Mouse (Mus musculus) inflammation-experienced regulatory T-cells, adult 6 months (primary cell): ENCODE data around the gene Nsrp1. TPM values are rescaled to one million over a fixed set of nuclear protein-coding genes. Genes with fewer than 3 reads are reported as not detected.
"Not testable (repeated sequence)": the region's sequence is repeated elsewhere in the genome, so short reads cannot be mapped to it uniquely, and the experiment has no call there.

ENCODE experiments used
- ATAC-seq: one replicate; pipeline ENCODE4 v1.8.0; 2017
- polyA plus RNA-seq, 3 experiments: library from polyadenylated mRNA; unstranded; fragments of 100-300 nt; shearing (Covaris generic); gene quantifications; one replicate each; pipeline ENCODE4 v1.2.1; 2017

The Nsrp1 gene
- polyA plus RNA-seq = 10 to 100 TPM; 59.6 to 90.3 (median 71.1) TPM

- peak; percentile 100 for ATAC-seq
Observed at GRCm38 (mm10) chr11:77078273-77079134, at the start of gene Nsrp1. TSS of gene Nsrp1 (minus strand) at chr11:77078435.

GRCm38 (mm10) chr11:77111141-77111540 lies 32.9 kb upstream of the Nsrp1 start:
- no peak for ATAC-seq

GRCm38 (mm10) chr11:77108442-77108841 lies 30.2 kb upstream of the Nsrp1 start:
- ATAC-seq = no peak

- not testable (repeated sequence) for ATAC-seq
Observed at GRCm38 (mm10) chr11:77107872-77108271, 29.6 kb upstream of the Nsrp1 start.

- no peak for ATAC-seq
Observed at GRCm38 (mm10) chr11:77106961-77107360, 28.7 kb upstream of the Nsrp1 start.

- no peak for ATAC-seq
Observed at GRCm38 (mm10) chr11:77100137-77100937, 22.1 kb upstream of the Nsrp1 start.

GRCm38 (mm10) chr11:77098332-77098972 lies 20.2 kb upstream of the Nsrp1 start:
- ATAC-seq = no peak

GRCm38 (mm10) chr11:77096991-77097390 lies 18.8 kb upstream of the Nsrp1 start:
- no peak for ATAC-seq

- ATAC-seq = no peak
Observed at GRCm38 (mm10) chr11:77096581-77096980, 18.3 kb upstream of the Nsrp1 start.

GRCm38 (mm10) chr11:77095206-77095605 lies 17.0 kb upstream of the Nsrp1 start:
- ATAC-seq = no peak

GRCm38 (mm10) chr11:77094136-77094535 lies 15.9 kb upstream of the Nsrp1 start:
- no peak for ATAC-seq

- no peak for ATAC-seq
Observed at GRCm38 (mm10) chr11:77093208-77093607, 15.0 kb upstream of the Nsrp1 start.

GRCm38 (mm10) chr11:77089162-77089561 lies 10.9 kb upstream of the Nsrp1 start:
- ATAC-seq = no peak

- ATAC-seq = no peak
Observed at GRCm38 (mm10) chr11:77087004-77087403, 8.8 kb upstream of the Nsrp1 start.

- no peak for ATAC-seq
Observed at GRCm38 (mm10) chr11:77084001-77084682, 5.9 kb upstream of the Nsrp1 start.

- ATAC-seq = no peak
Observed at GRCm38 (mm10) chr11:77079361-77079760, 1.1 kb upstream of the Nsrp1 start.

- peak; percentile 25 for ATAC-seq
Observed at GRCm38 (mm10) chr11:77077792-77078191, 443 bp downstream of the Nsrp1 start.

- ATAC-seq = not testable (repeated sequence)
Observed at GRCm38 (mm10) chr11:77077331-77077730, 904 bp downstream of the Nsrp1 start.

- ATAC-seq = no peak
Observed at GRCm38 (mm10) chr11:77070721-77071120, 7.5 kb downstream of the Nsrp1 start.

- no peak for ATAC-seq
Observed at GRCm38 (mm10) chr11:77068825-77069224, 9.4 kb downstream of the Nsrp1 start.

GRCm38 (mm10) chr11:77063406-77063805 lies 14.8 kb downstream of the Nsrp1 start:
- ATAC-seq = no peak

GRCm38 (mm10) chr11:77061951-77062350 lies 16.3 kb downstream of the Nsrp1 start:
- ATAC-seq = no peak
